Mouse (Mus musculus): ENCODE results near the gene Commd6. TPM values are rescaled to one million over a fixed set of nuclear protein-coding genes. Genes with fewer than 3 reads are reported as not detected.
A peak's percentile ranks its signal among the peaks of the same experiment; 100 is the strongest.

Gene Commd6
- polyA plus RNA-seq, 1 experiment from 2014 or later = 165 TPM

GRCm38 (mm10) chr14:101617680-101618079, 22.8 kb downstream of the Commd6 start:
- Histone ChIP-seq H3K4me3 (ENCODE audit: low read length) (no peak overlapping the region), H3K36me3 (ENCODE audit: control insufficient read depth, insufficient read depth, low read length) (no peaks in the 10 kb centered on the region), H3K4me1 (ENCODE audit: control insufficient read depth, insufficient read depth, low read length) (no peaks in the 10 kb centered on the region), H3K27ac (ENCODE audit: low read length) (no peak overlapping the region), H3K9ac (ENCODE audit: low read depth, low read length) (no peak overlapping the region), H3K9me3 (ENCODE audit: control insufficient read depth, low read length) (no peaks in the 10 kb centered on the region), H3K4me2 (ENCODE audit: low read depth, low read length) (no peak overlapping the region), H3K27me3 (replicated peaks; ENCODE audit: control insufficient read depth, insufficient read depth, low read length) (no peaks in the 10 kb centered on the region)
- WGBS = 85% methylated on average over 5 of the region's 5 CpGs
- no peak for ATAC-seq

- no peak overlapping the region for H3K4me3 ChIP-seq (ENCODE audit: low read length)
- no peaks in the 10 kb centered on the region for H3K4me1 ChIP-seq (ENCODE audit: control insufficient read depth, insufficient read depth, low read length)
Observed at GRCm38 (mm10) chr14:101616178-101616577, 24.3 kb downstream of the Commd6 start.

GRCm38 (mm10) chr14:101613206-101613605, 27.3 kb downstream of the Commd6 start:
- 78% methylated on average over 1 of the region's 1 CpGs for WGBS
- Histone ChIP-seq H3K27ac (ENCODE audit: low read length) (no peak overlapping the region), H3K4me1 (ENCODE audit: control insufficient read depth, insufficient read depth, low read length) (no peaks in the 10 kb centered on the region), H3K36me3 (ENCODE audit: control insufficient read depth, insufficient read depth, low read length) (no peaks in the 10 kb centered on the region), H3K9ac (ENCODE audit: low read depth, low read length) (no peak overlapping the region), H3K4me3 (ENCODE audit: low read length) (no peak overlapping the region), H3K9me3 (ENCODE audit: control insufficient read depth, low read length) (no peaks in the 10 kb centered on the region), H3K27me3 (replicated peaks; ENCODE audit: control insufficient read depth, insufficient read depth, low read length) (no peaks in the 10 kb centered on the region), H3K4me2 (ENCODE audit: low read depth, low read length) (no peak overlapping the region)
- no peak for ATAC-seq

More at GRCm38 (mm10) chr14:101616178-101616577, 24.3 kb downstream of the Commd6 start:
- ATAC-seq = no peak
- no peak overlapping the region for H3K27ac ChIP-seq (ENCODE audit: low read length)
- 65% methylated on average over 9 of the region's 9 CpGs for WGBS
- H3K36me3 ChIP-seq (ENCODE audit: control insufficient read depth, insufficient read depth, low read length) = no peaks in the 10 kb centered on the region
- no peak overlapping the region for H3K9ac ChIP-seq (ENCODE audit: low read depth, low read length)
- no peak overlapping the region for H3K4me2 ChIP-seq (ENCODE audit: low read depth, low read length)
- H3K9me3 ChIP-seq (ENCODE audit: control insufficient read depth, low read length) = no peaks in the 10 kb centered on the region
- H3K27me3 ChIP-seq (replicated peaks; ENCODE audit: control insufficient read depth, insufficient read depth, low read length) = no peaks in the 10 kb centered on the region

- Histone ChIP-seq H3K27ac (ENCODE audit: low read length) (no peak overlapping the region), H3K9ac (ENCODE audit: low read depth, low read length) (no peak overlapping the region), H3K4me1 (ENCODE audit: control insufficient read depth, insufficient read depth, low read length) (no peaks in the 10 kb centered on the region; the same call in 1 of the 2 replicates), H3K4me3 (ENCODE audit: low read length) (no peak overlapping the region), H3K36me3 (ENCODE audit: control insufficient read depth, insufficient read depth, low read length) (no peaks in the 10 kb centered on the region), H3K4me2 (ENCODE audit: low read depth, low read length) (no peak overlapping the region), H3K27me3 (replicated peaks; ENCODE audit: control insufficient read depth, insufficient read depth, low read length) (no peaks in the 10 kb centered on the region), H3K9me3 (ENCODE audit: control insufficient read depth, low read length) (no peaks in the 10 kb centered on the region)
- 80% methylated on average over 10 of the region's 10 CpGs for WGBS
- ATAC-seq = no peak
Observed at GRCm38 (mm10) chr14:101610701-101611100, 29.8 kb downstream of the Commd6 start.

GRCm38 (mm10) chr14:101608519-101609368, 31.7 kb downstream of the Commd6 start, which contains the start of gene Tbc1d4:
TSS of gene Tbc1d4 (minus strand) at chr14:101609191.
- peak within 1 kb of the TSS; percentile 100 for H3K4me2 ChIP-seq (ENCODE audit: low read depth, low read length)
- under 1% methylated on average over 62 of the region's 62 CpGs for WGBS
- ATAC-seq = peak; percentile 97
- peak within 1 kb of the TSS; percentile 94 for H3K4me3 ChIP-seq (ENCODE audit: low read length)
- H3K4me1 ChIP-seq (ENCODE audit: control insufficient read depth, insufficient read depth, low read length) = no peaks in the 10 kb centered on the region; the same call in 1 of the 2 replicates
- H3K9ac ChIP-seq (ENCODE audit: low read depth, low read length) = peak within 1 kb of the TSS; percentile 80
- peak within 1 kb of the TSS; percentile 60 for H3K27ac ChIP-seq (ENCODE audit: low read length)
- H3K9me3 ChIP-seq (ENCODE audit: control insufficient read depth, low read length) = no peaks in the 10 kb centered on the region
- H3K36me3 ChIP-seq (ENCODE audit: control insufficient read depth, insufficient read depth, low read length) = no peaks in the 10 kb centered on the region
- no peaks in the 10 kb centered on the region for H3K27me3 ChIP-seq (replicated peaks; ENCODE audit: control insufficient read depth, insufficient read depth, low read length)

- Histone ChIP-seq H3K9ac (ENCODE audit: low read depth, low read length) (peak overlapping the region; percentile 80), H3K36me3 (ENCODE audit: control insufficient read depth, insufficient read depth, low read length) (no peaks in the 10 kb centered on the region), H3K9me3 (ENCODE audit: control insufficient read depth, low read length) (no peaks in the 10 kb centered on the region), H3K27ac (ENCODE audit: low read length) (no peak overlapping the region; the same call in 1 of the 2 replicates), H3K4me2 (ENCODE audit: low read depth, low read length) (peak overlapping the region; percentile 100), H3K4me3 (ENCODE audit: low read length) (peak overlapping the region; percentile 94), H3K27me3 (replicated peaks; ENCODE audit: control insufficient read depth, insufficient read depth, low read length) (no peaks in the 10 kb centered on the region), H3K4me1 (ENCODE audit: control insufficient read depth, insufficient read depth, low read length) (no peaks in the 10 kb centered on the region; the same call in 1 of the 2 replicates)
- under 1% methylated on average over 62 of the region's 62 CpGs for WGBS
- peak; percentile 45 for ATAC-seq
Observed at GRCm38 (mm10) chr14:101607631-101608518, 32.6 kb downstream of the Commd6 start.

- Histone ChIP-seq H3K27me3 (replicated peaks; ENCODE audit: control insufficient read depth, insufficient read depth, low read length) (no peaks in the 10 kb centered on the region), H3K27ac (ENCODE audit: low read length) (no peak overlapping the region), H3K4me3 (ENCODE audit: low read length) (no peak overlapping the region), H3K4me1 (ENCODE audit: control insufficient read depth, insufficient read depth, low read length) (no peaks in the 10 kb centered on the region; the same call in 1 of the 2 replicates), H3K9me3 (ENCODE audit: control insufficient read depth, low read length) (no peaks in the 10 kb centered on the region), H3K36me3 (ENCODE audit: control insufficient read depth, insufficient read depth, low read length) (no peaks in the 10 kb centered on the region), H3K9ac (ENCODE audit: low read depth, low read length) (no peak overlapping the region), H3K4me2 (ENCODE audit: low read depth, low read length) (no peak overlapping the region)
- no peak for ATAC-seq
- 66% methylated on average over 2 of the region's 2 CpGs for WGBS
Observed at GRCm38 (mm10) chr14:101605843-101606242, 34.6 kb downstream of the Commd6 start.

GRCm38 (mm10) chr14:101602851-101603250, 37.6 kb downstream of the Commd6 start:
- Histone ChIP-seq H3K36me3 (ENCODE audit: control insufficient read depth, insufficient read depth, low read length) (no peaks in the 10 kb centered on the region), H3K27me3 (replicated peaks; ENCODE audit: control insufficient read depth, insufficient read depth, low read length) (no peaks in the 10 kb centered on the region), H3K4me3 (ENCODE audit: low read length) (no peak overlapping the region), H3K4me1 (ENCODE audit: control insufficient read depth, insufficient read depth, low read length) (no peaks in the 10 kb centered on the region; the same call in 1 of the 2 replicates), H3K9me3 (ENCODE audit: control insufficient read depth, low read length) (no peaks in the 10 kb centered on the region), H3K4me2 (ENCODE audit: low read depth, low read length) (no peak overlapping the region), H3K27ac (ENCODE audit: low read length) (no peak overlapping the region), H3K9ac (ENCODE audit: low read depth, low read length) (no peak overlapping the region)
- WGBS = 66% methylated on average over 3 of the region's 3 CpGs
- ATAC-seq = no peak

GRCm38 (mm10) chr14:101597096-101597715, 43.3 kb downstream of the Commd6 start:
- Histone ChIP-seq H3K27me3 (replicated peaks; ENCODE audit: control insufficient read depth, insufficient read depth, low read length) (no peaks in the 10 kb centered on the region), H3K27ac (ENCODE audit: low read length) (no peak overlapping the region), H3K9ac (ENCODE audit: low read depth, low read length) (no peak overlapping the region), H3K4me1 (ENCODE audit: control insufficient read depth, insufficient read depth, low read length) (no peaks in the 10 kb centered on the region), H3K9me3 (ENCODE audit: control insufficient read depth, low read length) (no peaks in the 10 kb centered on the region), H3K4me2 (ENCODE audit: low read depth, low read length) (no peak overlapping the region), H3K4me3 (ENCODE audit: low read length) (no peak overlapping the region), H3K36me3 (ENCODE audit: control insufficient read depth, insufficient read depth, low read length) (no peaks in the 10 kb centered on the region)
- 90% methylated on average over 12 of the region's 14 CpGs for WGBS
- ATAC-seq = no peak

Measured in intestine, embryonic 16.5 days (tissue).